Mouse (Mus musculus): Measurements from ENCODE around the gene P2rx1. TPM values are rescaled to one million over a fixed set of nuclear protein-coding genes. Genes with fewer than 3 reads are reported as not detected.

The P2rx1 gene
- polyA plus RNA-seq, 1 experiment from 2014 or later: 0.46 TPM

GRCm38 (mm10) chr11:72986745-72987144 is 12.2 kb upstream of the P2rx1 start:
- H3K4me1 ChIP-seq (replicated peaks; ENCODE audit: control insufficient read depth, insufficient read depth, low read length): no peaks in the 10 kb centered on the region
- H3K4me3 ChIP-seq (replicated peaks; ENCODE audit: low read length): no peak overlapping the region
- DNase-seq (ENCODE audit: low spot score): no peak
- no peak for ATAC-seq (ENCODE audit: low FRiP score)
- 79% methylated on average over 5 of the region's 5 CpGs for WGBS
- no peaks in the 10 kb centered on the region for H3K27me3 ChIP-seq (ENCODE audit: control insufficient read depth, insufficient read depth, low read length)
- no peak overlapping the region for H3K9ac ChIP-seq
- no peaks in the 10 kb centered on the region for H3K36me3 ChIP-seq (replicated peaks; ENCODE audit: control insufficient read depth, insufficient read depth)
- no peak overlapping the region for H3K27ac ChIP-seq
- no peak overlapping the region for H3K4me2 ChIP-seq (replicated peaks)
- no peaks in the 10 kb centered on the region for H3K9me3 ChIP-seq (ENCODE audit: control insufficient read depth, low read length)

DNA sequence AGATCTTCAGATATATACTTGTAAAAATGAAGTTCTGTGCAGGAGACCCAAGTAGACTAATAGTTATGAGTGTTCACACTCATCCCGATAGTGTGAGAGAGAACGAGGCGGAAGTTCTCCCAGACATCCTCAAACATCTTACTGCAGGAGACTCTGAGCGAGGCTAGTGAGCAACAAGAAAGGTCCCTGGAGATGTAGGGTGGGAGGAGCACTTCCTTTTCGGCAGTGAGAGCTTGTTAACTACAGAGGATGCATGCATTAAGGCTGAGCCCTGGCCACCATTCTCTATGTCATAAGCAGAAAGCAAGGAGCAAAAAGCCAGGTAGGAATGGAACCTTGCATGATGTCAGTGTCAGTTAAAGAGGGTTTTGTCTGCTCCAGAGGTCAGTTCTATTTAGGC is 11.7 kb upstream of the P2rx1 start:
- no peaks in the 10 kb centered on the region for H3K36me3 ChIP-seq (replicated peaks; ENCODE audit: control insufficient read depth, insufficient read depth)

GRCm38 (mm10) chr11:72987807-72988206 is 11.1 kb upstream of the P2rx1 start:
- no peak for ATAC-seq (ENCODE audit: low FRiP score)
- 78% methylated on average over 5 of the region's 5 CpGs for WGBS
- Histone ChIP-seq H3K4me3 (replicated peaks; ENCODE audit: low read length) (no peak overlapping the region), H3K36me3 (replicated peaks; ENCODE audit: control insufficient read depth, insufficient read depth) (no peaks in the 10 kb centered on the region), H3K4me1 (replicated peaks; ENCODE audit: control insufficient read depth, insufficient read depth, low read length) (no peaks in the 10 kb centered on the region), H3K4me2 (replicated peaks) (no peak overlapping the region), H3K9me3 (ENCODE audit: control insufficient read depth, low read length) (no peaks in the 10 kb centered on the region), H3K9ac (no peak overlapping the region), H3K27me3 (ENCODE audit: control insufficient read depth, insufficient read depth, low read length) (no peaks in the 10 kb centered on the region), H3K27ac (no peak overlapping the region)
- DNase-seq (ENCODE audit: low spot score): no peak

More for the DNA sequence above, 11.7 kb upstream of the P2rx1 start:
- Histone ChIP-seq H3K9ac (no peak overlapping the region), H3K27me3 (ENCODE audit: control insufficient read depth, insufficient read depth, low read length) (no peaks in the 10 kb centered on the region), H3K9me3 (ENCODE audit: control insufficient read depth, low read length) (no peaks in the 10 kb centered on the region), H3K4me2 (replicated peaks) (no peak overlapping the region), H3K27ac (no peak overlapping the region), H3K4me1 (replicated peaks; ENCODE audit: control insufficient read depth, insufficient read depth, low read length) (no peaks in the 10 kb centered on the region), H3K4me3 (replicated peaks; ENCODE audit: low read length) (no peak overlapping the region)
- ATAC-seq (ENCODE audit: low FRiP score) (no peak), DNase-seq (ENCODE audit: low spot score) (no peak)
- WGBS: 70% methylated on average over 5 of the region's 5 CpGs

DNA sequence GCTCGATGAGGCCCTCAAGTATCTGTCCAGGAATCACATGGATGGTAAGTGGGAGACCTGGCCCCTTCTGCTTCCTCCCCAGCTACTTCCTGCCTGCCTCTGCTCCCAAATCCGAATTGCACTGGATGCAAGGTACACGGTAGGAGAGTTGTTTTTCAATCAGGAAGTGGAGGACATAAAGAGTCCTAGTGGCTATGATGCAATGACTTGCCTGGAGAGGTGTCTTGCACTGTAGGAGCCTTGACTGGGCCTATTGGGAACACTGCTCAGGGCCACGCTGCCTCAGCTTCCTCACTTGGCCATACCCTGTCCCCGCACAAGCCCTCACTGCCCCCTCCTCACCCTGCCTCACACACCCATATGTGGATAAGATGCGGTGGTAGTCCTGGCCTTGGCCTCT is 9.9 kb upstream of the P2rx1 start:
- H3K36me3 ChIP-seq (replicated peaks; ENCODE audit: control insufficient read depth, insufficient read depth): no peaks in the 10 kb centered on the region
- H3K9ac ChIP-seq: no peak overlapping the region
- 83% methylated on average over 6 of the region's 6 CpGs for WGBS
- no peaks in the 10 kb centered on the region for H3K9me3 ChIP-seq (ENCODE audit: control insufficient read depth, low read length)
- ATAC-seq (ENCODE audit: low FRiP score) (no peak), DNase-seq (ENCODE audit: low spot score) (no peak)
- no peak overlapping the region for H3K4me3 ChIP-seq (replicated peaks; ENCODE audit: low read length)
- H3K27me3 ChIP-seq (ENCODE audit: control insufficient read depth, insufficient read depth, low read length): no peaks in the 10 kb centered on the region
- no peak overlapping the region for H3K4me2 ChIP-seq (replicated peaks)
- H3K27ac ChIP-seq: no peak overlapping the region
- no peaks in the 10 kb centered on the region for H3K4me1 ChIP-seq (replicated peaks; ENCODE audit: control insufficient read depth, insufficient read depth, low read length)

GRCm38 (mm10) chr11:72990688-72991087 is 8.2 kb upstream of the P2rx1 start:
- Histone ChIP-seq H3K4me3 (replicated peaks; ENCODE audit: low read length) (no peak overlapping the region), H3K27ac (no peak overlapping the region), H3K27me3 (ENCODE audit: control insufficient read depth, insufficient read depth, low read length) (no peaks in the 10 kb centered on the region), H3K4me2 (replicated peaks) (no peak overlapping the region), H3K4me1 (replicated peaks; ENCODE audit: control insufficient read depth, insufficient read depth, low read length) (no peaks in the 10 kb centered on the region), H3K36me3 (replicated peaks; ENCODE audit: control insufficient read depth, insufficient read depth) (no peaks in the 10 kb centered on the region), H3K9me3 (ENCODE audit: control insufficient read depth, low read length) (no peaks in the 10 kb centered on the region), H3K9ac (no peak overlapping the region)
- WGBS: 85% methylated on average over 9 of the region's 9 CpGs
- ATAC-seq (ENCODE audit: low FRiP score): no peak
- DNase-seq (ENCODE audit: low spot score): no peak

- Histone ChIP-seq H3K36me3 (replicated peaks; ENCODE audit: control insufficient read depth, insufficient read depth) (no peaks in the 10 kb centered on the region), H3K9ac (no peak overlapping the region), H3K27ac (no peak overlapping the region), H3K27me3 (ENCODE audit: control insufficient read depth, insufficient read depth, low read length) (no peaks in the 10 kb centered on the region), H3K4me1 (replicated peaks; ENCODE audit: control insufficient read depth, insufficient read depth, low read length) (no peaks in the 10 kb centered on the region), H3K9me3 (ENCODE audit: control insufficient read depth, low read length) (no peaks in the 10 kb centered on the region), H3K4me3 (replicated peaks; ENCODE audit: low read length) (no peak overlapping the region), H3K4me2 (replicated peaks) (no peak overlapping the region)
- DNase-seq (ENCODE audit: low spot score) (no peak), ATAC-seq (ENCODE audit: low FRiP score) (no peak)
- 69% methylated on average over 9 of the region's 9 CpGs for WGBS
Observed at GRCm38 (mm10) chr11:72991961-72992360, 6.9 kb upstream of the P2rx1 start.

DNA sequence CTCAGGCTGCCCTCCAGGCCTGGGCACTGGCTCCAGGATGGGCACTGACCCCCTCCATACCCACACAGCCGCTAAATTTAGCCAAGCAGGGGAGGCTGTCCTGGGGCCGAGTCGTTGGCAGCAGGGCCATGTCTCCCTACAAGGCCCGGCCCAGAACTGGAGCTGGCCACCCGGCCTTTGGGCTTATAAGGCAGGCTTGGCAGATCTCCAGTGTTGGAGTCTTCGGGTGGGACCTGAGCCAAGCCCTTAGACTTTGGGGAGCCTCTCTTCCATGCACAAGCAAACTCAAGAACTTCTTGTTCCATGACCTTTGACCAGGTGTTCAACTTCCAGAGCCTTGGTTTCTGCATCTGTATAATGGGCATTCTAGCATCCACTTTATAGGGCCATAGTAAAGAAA is 2.6 kb upstream of the P2rx1 start:
- Histone ChIP-seq H3K27ac (no peak overlapping the region), H3K4me1 (replicated peaks; ENCODE audit: control insufficient read depth, insufficient read depth, low read length) (no peaks in the 10 kb centered on the region), H3K9me3 (ENCODE audit: control insufficient read depth, low read length) (no peaks in the 10 kb centered on the region), H3K4me3 (replicated peaks; ENCODE audit: low read length) (no peak overlapping the region), H3K9ac (no peak overlapping the region), H3K27me3 (ENCODE audit: control insufficient read depth, insufficient read depth, low read length) (no peaks in the 10 kb centered on the region), H3K4me2 (replicated peaks) (no peak overlapping the region), H3K36me3 (replicated peaks; ENCODE audit: control insufficient read depth, insufficient read depth) (no peaks in the 10 kb centered on the region)
- no peak for DNase-seq (ENCODE audit: low spot score)
- ATAC-seq (ENCODE audit: low FRiP score): no peak
- 94% methylated on average over 6 of the region's 6 CpGs for WGBS

DNA sequence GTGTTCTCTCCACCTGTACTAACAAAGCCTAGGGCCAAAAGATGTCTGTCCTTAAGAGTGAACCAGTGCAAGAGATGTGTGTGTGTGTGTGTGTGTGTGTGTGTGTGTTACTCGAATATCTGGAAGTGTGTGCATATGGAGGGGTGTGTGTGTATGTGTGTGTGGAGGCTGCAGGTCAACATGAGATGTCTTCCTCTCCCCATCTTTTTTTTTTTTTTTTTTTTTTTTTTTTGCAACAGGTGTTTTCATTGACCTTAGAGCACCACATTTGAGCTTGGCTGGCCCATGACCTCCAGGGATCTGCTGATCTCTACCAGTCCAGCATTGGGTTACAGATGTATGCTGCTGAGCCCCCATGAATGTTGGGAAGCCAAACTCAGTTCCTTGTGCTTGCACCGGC is 2.1 kb upstream of the P2rx1 start:
- DNase-seq (ENCODE audit: low spot score): no peak
- H3K4me2 ChIP-seq (replicated peaks): no peak overlapping the region
- no peak overlapping the region for H3K9ac ChIP-seq
- H3K27me3 ChIP-seq (ENCODE audit: control insufficient read depth, insufficient read depth, low read length): no peaks in the 10 kb centered on the region
- H3K4me3 ChIP-seq (replicated peaks; ENCODE audit: low read length): no peak overlapping the region
- no peaks in the 10 kb centered on the region for H3K4me1 ChIP-seq (replicated peaks; ENCODE audit: control insufficient read depth, insufficient read depth, low read length)
- no peak for ATAC-seq (ENCODE audit: low FRiP score)
- no peaks in the 10 kb centered on the region for H3K9me3 ChIP-seq (ENCODE audit: control insufficient read depth, low read length)
- 93% methylated on average over 2 of the region's 2 CpGs for WGBS
- no peaks in the 10 kb centered on the region for H3K36me3 ChIP-seq (replicated peaks; ENCODE audit: control insufficient read depth, insufficient read depth)
- no peak overlapping the region for H3K27ac ChIP-seq

GRCm38 (mm10) chr11:72997529-72998326 is 1.2 kb upstream of the P2rx1 start:
- no peaks in the 10 kb centered on the region for H3K27me3 ChIP-seq (ENCODE audit: control insufficient read depth, insufficient read depth, low read length)
- no peak overlapping the region for H3K4me2 ChIP-seq (replicated peaks)
- H3K9me3 ChIP-seq (ENCODE audit: control insufficient read depth, low read length): no peaks in the 10 kb centered on the region
- H3K4me3 ChIP-seq (replicated peaks; ENCODE audit: low read length): no peak overlapping the region
- ATAC-seq (ENCODE audit: low FRiP score) (no peak), DNase-seq (ENCODE audit: low spot score) (no peak)
- 73% methylated on average over 13 of the region's 13 CpGs for WGBS
- H3K4me1 ChIP-seq (replicated peaks; ENCODE audit: control insufficient read depth, insufficient read depth, low read length): no peaks in the 10 kb centered on the region
- no peaks in the 10 kb centered on the region for H3K36me3 ChIP-seq (replicated peaks; ENCODE audit: control insufficient read depth, insufficient read depth)
- H3K9ac ChIP-seq: no peak overlapping the region
- no peak overlapping the region for H3K27ac ChIP-seq

- no peak overlapping the region for H3K4me2 ChIP-seq (replicated peaks)
- H3K9ac ChIP-seq: no peak overlapping the region
- no peak for ATAC-seq (ENCODE audit: low FRiP score)
- 14% methylated on average over 6 of the region's 6 CpGs for WGBS
- no peak overlapping the region for H3K27ac ChIP-seq
- H3K4me1 ChIP-seq (replicated peaks; ENCODE audit: control insufficient read depth, insufficient read depth, low read length): no peaks in the 10 kb centered on the region
- H3K4me3 ChIP-seq (replicated peaks; ENCODE audit: low read length): no peak overlapping the region
- no peaks in the 10 kb centered on the region for H3K36me3 ChIP-seq (replicated peaks; ENCODE audit: control insufficient read depth, insufficient read depth)
- H3K9me3 ChIP-seq (ENCODE audit: control insufficient read depth, low read length): no peaks in the 10 kb centered on the region
- peak; percentile 67 for DNase-seq (ENCODE audit: low spot score)
- H3K27me3 ChIP-seq (ENCODE audit: control insufficient read depth, insufficient read depth, low read length): no peaks in the 10 kb centered on the region
Observed at GRCm38 (mm10) chr11:73001029-73001428, 2.1 kb downstream of the P2rx1 start.

Data from hindbrain, embryonic 14.5 days (tissue).